Mouse (Mus musculus): ENCODE data around the gene Poc5. TPM values are rescaled to one million over a fixed set of nuclear protein-coding genes. Genes with fewer than 3 reads are reported as not detected.
A peak's percentile ranks its signal among the peaks of the same experiment; 100 is the strongest.

Poc5 gene
- total and polyA plus RNA-seq, 3 experiments = 17.1 to 25.4 TPM; not detected in 1

GRCm38 (mm10) chr13:96454288-96454687 lies 66.2 kb downstream of the Poc5 start:
- Histone ChIP-seq H3K9ac (ENCODE audit: control insufficient read depth, low read depth, low read length, poor library complexity, severe bottlenecking) (no peak overlapping the region), H3K79me2 (ENCODE audit: control insufficient read depth, insufficient read depth, low read length, poor library complexity) (no peaks in the 10 kb centered on the region), H3K36me3 (ENCODE audit: control insufficient read depth in 1 of 2, insufficient read depth in 2 of 2, low read length in 2 of 2) (peaks cover 0 to 14% of the 10 kb centered on the region in 2 experiments; a peak in 2 of 4 replicates), H3K4me1 (ENCODE audit: control insufficient read depth in 1 of 2, insufficient read depth in 2 of 2, low read length in 2 of 2) (peaks cover 7 to 24% of the 10 kb centered on the region in 2 experiments), H3K27ac (ENCODE audit: control insufficient read depth, low read depth, low read length) (no peak overlapping the region), H3K4me3 (ENCODE audit: control insufficient read depth in 1 of 2, insufficient read depth in 1 of 2, low read depth in 2 of 2, low read length in 2 of 2) (no peak overlapping the region), H3K27me3 (ENCODE audit: control insufficient read depth in 1 of 2, insufficient read depth in 2 of 2, low read length in 2 of 2) (no peaks in the 10 kb centered on the region), H3K9me3 (replicated peaks; ENCODE audit: insufficient read depth, low read length) (no peaks in the 10 kb centered on the region)
- DNase-seq (ENCODE audit: low read depth, low spot score) = peak; percentile 55
- no peak for TF ChIP-seq MAFK (IDR thresholded peaks at IDR 0.05; ENCODE audit: borderline replicate concordance, low read depth, low read length)
- TF ChIP-seq ELF1 (IDR thresholded peaks at IDR 0.05; ENCODE audit: low read depth, low read length) = no peak
- no peak for TF ChIP-seq USF2 (IDR thresholded peaks at IDR 0.05; ENCODE audit: borderline replicate concordance in 1 of 2, insufficient read depth in 1 of 2, low read depth in 1 of 2, low read length in 2 of 2)
- TF ChIP-seq HCFC1 (IDR thresholded peaks at IDR 0.05; ENCODE audit: low read depth, low read length) = no peak
- no peak for TF ChIP-seq MEF2A (IDR thresholded peaks at IDR 0.05; ENCODE audit: extremely low read depth, insufficient replicate concordance, low read depth, low read length, poor library complexity, severe bottlenecking)
- TF ChIP-seq POLR2A (IDR thresholded peaks at IDR 0.05; ENCODE audit: control insufficient read depth in 1 of 2, insufficient read depth in 1 of 2, low read depth in 1 of 2, low read length in 2 of 2, poor library complexity in 1 of 2) = no peak
- TF ChIP-seq MYC (IDR thresholded peaks at IDR 0.05; ENCODE audit: low read depth, low read length) = no peak
- TF ChIP-seq USF1 (IDR thresholded peaks at IDR 0.05; ENCODE audit: low read depth, low read length) = no peak
- no peak for TF ChIP-seq CHD1 (IDR thresholded peaks at IDR 0.05; ENCODE audit: low read depth, low read length)
- no peak for TF ChIP-seq MXI1 (IDR thresholded peaks at IDR 0.05; ENCODE audit: low read depth, low read length)
- no peak for TF ChIP-seq POLR2AphosphoS5 (IDR thresholded peaks at IDR 0.05; ENCODE audit: borderline replicate concordance, low read depth, low read length)
- TF ChIP-seq RAD21 (IDR thresholded peaks at IDR 0.05; ENCODE audit: low read depth, low read length) = no peak
- no peak for TF ChIP-seq MAX (IDR thresholded peaks at IDR 0.05; ENCODE audit: low read length)
- TF ChIP-seq RCOR1 (IDR thresholded peaks at IDR 0.05; ENCODE audit: low read depth, low read length) = no peak
- no peak for TF ChIP-seq TBP (IDR thresholded peaks at IDR 0.05; ENCODE audit: low read depth, low read length)
- no peak for TF ChIP-seq ZC3H11A (IDR thresholded peaks at IDR 0.05; ENCODE audit: low read depth, low read length)
- no peak for TF ChIP-seq CHD2 (IDR thresholded peaks at IDR 0.05; ENCODE audit: low read length)
- no peak for TF ChIP-seq JUND (IDR thresholded peaks at IDR 0.05; ENCODE audit: low read depth, low read length)
- TF ChIP-seq TAL1 (IDR thresholded peaks at IDR 0.05; ENCODE audit: low read length) = no peak

- Histone ChIP-seq H3K9ac (ENCODE audit: control insufficient read depth, low read depth, low read length, poor library complexity, severe bottlenecking) (no peak overlapping the region), H3K27ac (ENCODE audit: control insufficient read depth, low read depth, low read length) (peak overlapping the region; percentile 23; the same call in 1 of the 2 replicates), H3K27me3 (ENCODE audit: control insufficient read depth in 1 of 2, insufficient read depth in 2 of 2, low read length in 2 of 2) (no peaks in the 10 kb centered on the region), H3K4me3 (ENCODE audit: control insufficient read depth in 1 of 2, insufficient read depth in 1 of 2, low read depth in 2 of 2, low read length in 2 of 2) (peak overlapping the region; percentile 20 to 37), H3K9me3 (replicated peaks; ENCODE audit: insufficient read depth, low read length) (no peaks in the 10 kb centered on the region), H3K36me3 (ENCODE audit: control insufficient read depth in 1 of 2, insufficient read depth in 2 of 2, low read length in 2 of 2) (peaks cover 0 to 19% of the 10 kb centered on the region in 2 experiments; a peak in 2 of 4 replicates), H3K79me2 (ENCODE audit: control insufficient read depth, insufficient read depth, low read length, poor library complexity) (no peaks in the 10 kb centered on the region), H3K4me1 (ENCODE audit: control insufficient read depth in 1 of 2, insufficient read depth in 2 of 2, low read length in 2 of 2) (peaks cover 7 to 26% of the 10 kb centered on the region in 2 experiments)
- no peak for TF ChIP-seq SIN3A (IDR thresholded peaks at IDR 0.05; ENCODE audit: low read length)
- TF ChIP-seq BHLHE40 (IDR thresholded peaks at IDR 0.05; ENCODE audit: borderline replicate concordance, low read depth, low read length) = peak; percentile 91
- peak; percentile 34 for TF ChIP-seq MXI1 (IDR thresholded peaks at IDR 0.05; ENCODE audit: low read depth, low read length)
- peak; percentile 35; the same call in 1 of the 2 replicates for TF ChIP-seq GATA1 (IDR thresholded peaks at IDR 0.05; ENCODE audit: low read depth, low read length)
- peak; percentile 52 for DNase-seq (ENCODE audit: low read depth, low spot score)
Observed at GRCm38 (mm10) chr13:96457566-96457965, 69.5 kb downstream of the Poc5 start.
